Mouse (Mus musculus) cerebellum, postnatal 14 days (tissue): ENCODE measurements at regions not wholly inside any gene's neighbourhood (a gene's known extent, or its start where the extent isn't known, plus 50 kb on each side); places are given as distances from the start of the nearest gene placed in this dataset.

Experiments used
- DNase-seq, 2 experiments: peaks; one replicate each; pipeline ENCODE4 v3.0.0; 2021; ENCODE audit warnings: mixed read lengths in 2 of 2

GRCm38 (mm10) chr7:95689161-95689833, 481.7 kb upstream of the Tenm4 start:
- no peak for DNase-seq

- DNase-seq = no peak
These were observed 471.5 kb upstream of the Tenm4 start for GRCm38 (mm10) chr7:95699506-95699905.

GRCm38 (mm10) chr7:95710088-95710487, 461.0 kb upstream of the Tenm4 start:
- no peak for DNase-seq

GRCm38 (mm10) chr7:95720083-95720482, 451.0 kb upstream of the Tenm4 start:
- no peak for DNase-seq

GRCm38 (mm10) chr7:95725716-95726487, 445.1 kb upstream of the Tenm4 start:
- no peak for DNase-seq

GRCm38 (mm10) chr7:95733807-95734206, 437.2 kb upstream of the Tenm4 start:
- DNase-seq = peak in 1 of 2 experiments; percentile 21

- DNase-seq = peak; percentile 10 to 18
These were observed 436.5 kb upstream of the Tenm4 start for GRCm38 (mm10) chr7:95734587-95734986.

GRCm38 (mm10) chr7:95736716-95737115, 434.3 kb upstream of the Tenm4 start:
- peak; percentile 18 to 38 for DNase-seq

GRCm38 (mm10) chr7:95738725-95739245, 432.3 kb upstream of the Tenm4 start:
- DNase-seq = no peak

GRCm38 (mm10) chr7:95739779-95740178, 431.3 kb upstream of the Tenm4 start:
- no peak for DNase-seq

- DNase-seq = no peak
These were observed 412.7 kb upstream of the Tenm4 start for GRCm38 (mm10) chr7:95758375-95758774.

GRCm38 (mm10) chr7:95760945-95761661, 409.9 kb upstream of the Tenm4 start:
- no peak for DNase-seq

- no peak for DNase-seq
These were observed 404.5 kb upstream of the Tenm4 start for GRCm38 (mm10) chr7:95766356-95767150.

GRCm38 (mm10) chr7:95784523-95784922, 386.5 kb upstream of the Tenm4 start:
- DNase-seq = no peak

- DNase-seq = no peak
These were observed 383.5 kb upstream of the Tenm4 start for GRCm38 (mm10) chr7:95787543-95787942.

- no peak for DNase-seq
These were observed 383.1 kb upstream of the Tenm4 start for GRCm38 (mm10) chr7:95787951-95788350.

- no peak for DNase-seq
These were observed 381.6 kb upstream of the Tenm4 start for GRCm38 (mm10) chr7:95789424-95789823.

GRCm38 (mm10) chr7:95799022-95799421, 372.0 kb upstream of the Tenm4 start:
- no peak for DNase-seq

GRCm38 (mm10) chr7:95809626-95810025, 361.4 kb upstream of the Tenm4 start:
- DNase-seq = no peak

- no peak for DNase-seq
These were observed 360.9 kb upstream of the Tenm4 start for GRCm38 (mm10) chr7:95810096-95810495.

GRCm38 (mm10) chr7:95814865-95815264, 356.2 kb upstream of the Tenm4 start:
- DNase-seq = no peak

- DNase-seq = no peak
These were observed 347.5 kb upstream of the Tenm4 start for GRCm38 (mm10) chr7:95823539-95823938.

GRCm38 (mm10) chr7:95829889-95830288, 341.2 kb upstream of the Tenm4 start:
- no peak for DNase-seq
